Mouse (Mus musculus) adrenal gland, postnatal 25 days (tissue): ENCODE data around the gene Scgb2b24. TPM values are rescaled to one million over a fixed set of nuclear protein-coding genes. Genes with fewer than 3 reads are reported as not detected.

Experiments
- DNase-seq: peaks from one replicate; pipeline ENCODE4 v3.0.0; 2021; ENCODE audit warnings: mixed read lengths
- long read RNA-seq: library from polyadenylated mRNA; stranded (forward); transcript quantifications from one replicate; pipeline ENCODE4 v2.0.0, GENCODE M21; 2021
- total RNA-seq: library from RNA; stranded (reverse); gene quantifications from 2 replicates; pipeline ENCODE4 v1.2.3, GENCODE M21; 2021

The Scgb2b24 gene
- total RNA-seq, result not detected in 2 replicates
- long read RNA-seq, result 0 reads

DNA sequence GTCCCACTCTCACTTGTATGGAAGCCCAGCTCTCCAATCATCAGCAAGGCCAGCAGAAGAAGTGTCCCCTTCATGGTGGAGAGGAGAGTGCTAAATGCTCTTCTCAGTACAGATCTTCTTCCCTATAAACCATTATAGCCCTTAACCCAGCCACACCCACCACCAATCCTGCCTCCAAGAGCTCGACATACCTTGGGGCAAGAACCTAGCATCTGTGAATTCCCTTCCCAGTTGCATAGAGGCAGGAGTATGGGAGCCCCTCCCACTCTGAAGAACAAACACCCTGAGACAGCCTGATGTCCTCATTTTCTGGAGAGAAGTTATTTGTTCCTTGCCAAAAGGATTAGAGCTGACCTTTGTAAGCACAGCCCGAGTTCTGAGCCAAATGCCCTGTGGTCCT is at the start of gene Scgb2b24:
Gene Scgb2b24, minus strand, starts transcription at position 101 of the 400 bp plus-strand sequence.
- no peak for DNase-seq

DNA sequence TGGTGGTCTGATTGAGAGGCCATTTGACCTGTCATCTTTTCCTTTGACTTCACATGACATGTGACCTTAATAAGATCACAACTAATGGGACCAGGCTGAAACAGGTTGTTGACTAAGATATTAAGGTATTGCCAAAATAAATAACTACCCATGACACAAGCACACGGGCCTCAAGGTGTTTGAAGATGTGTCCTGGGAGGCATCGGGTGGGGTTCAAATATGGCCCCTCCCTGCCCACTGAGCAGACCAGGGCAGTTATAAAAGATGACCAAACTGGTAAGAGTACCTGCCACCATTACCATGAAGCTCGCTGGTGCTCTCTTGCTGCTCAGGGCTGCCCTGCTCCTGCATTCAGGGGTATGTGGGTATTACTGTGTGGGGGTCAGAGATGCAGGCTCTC is 4.4 kb upstream of the Scgb2b24 start, which contains the start of gene Scgb1b24:
Gene Scgb1b24, plus strand, starts transcription at position 301 of the 400 bp plus-strand sequence.
- DNase-seq, result no peak

DNA sequence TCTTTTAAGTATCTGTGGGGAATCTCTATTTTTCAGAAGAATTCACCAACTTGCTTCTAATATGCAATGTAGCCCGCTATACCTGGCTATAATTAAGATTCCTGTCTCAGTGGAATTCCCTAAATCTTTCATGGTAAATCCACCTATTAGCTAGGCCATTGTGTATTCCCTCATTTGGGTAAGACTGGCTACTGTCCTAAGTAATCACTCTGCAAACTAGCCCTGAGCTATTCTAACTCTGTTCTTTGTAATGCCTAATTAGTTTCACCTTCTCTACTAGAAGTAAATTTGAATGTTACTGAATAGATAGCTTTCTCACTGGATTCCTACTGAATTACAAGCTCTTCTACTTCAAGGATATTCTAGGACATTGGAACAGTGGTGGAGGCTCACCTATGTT is 49.2 kb downstream of the Scgb2b24 start:
- no peak for DNase-seq

Other genes with a start within 250 kb of the Scgb2b24 start
- not detected in 2 replicates for gene Scgb2b21, start 218.9 kb downstream of the Scgb2b24 start, total RNA-seq
- gene Scgb1b24, start 4.5 kb upstream of the Scgb2b24 start, total RNA-seq, result not detected in 2 replicates
- not detected in 2 replicates for gene Scgb2b26, start 205.7 kb upstream of the Scgb2b24 start, total RNA-seq